Mouse (Mus musculus): Measurements from ENCODE around the gene Slc43a2. TPM values are rescaled to one million over a fixed set of nuclear protein-coding genes. Genes with fewer than 3 reads are reported as not detected.
A peak's percentile ranks its signal among the peaks of the same experiment; 100 is the strongest.
"Not testable (repeated sequence)": the region's sequence is repeated elsewhere in the genome, so short reads cannot be mapped to it uniquely, and the experiment has no call there.

Slc43a2 gene
- polyA plus RNA-seq, 1 experiment from 2014 or later: 17.5 TPM

- WGBS: 73% methylated on average over 19 of the region's 19 CpGs
- H3K27ac ChIP-seq (replicated peaks): peak overlapping the region; percentile 54
- no peak overlapping the region for H3K4me2 ChIP-seq
- H3K4me3 ChIP-seq: no peak overlapping the region
- no peaks in the 10 kb centered on the region for H3K9me3 ChIP-seq
- peak overlapping the region; percentile 22; the same call in 1 of the 2 replicates for H3K9ac ChIP-seq
- peaks cover 24% of the 10 kb centered on the region for H3K36me3 ChIP-seq
- H3K4me1 ChIP-seq (replicated peaks): peaks cover 46% of the 10 kb centered on the region
- no peak for ATAC-seq (ENCODE audit: low read depth)
- no peaks in the 10 kb centered on the region for H3K27me3 ChIP-seq
Measured at GRCm38 (mm10) chr11:75540710-75541581, 9.5 kb downstream of the Slc43a2 start.

GRCm38 (mm10) chr11:75544713-75545112, 13.2 kb downstream of the Slc43a2 start:
- no peaks in the 10 kb centered on the region for H3K9me3 ChIP-seq
- H3K4me3 ChIP-seq: no peak overlapping the region
- H3K4me2 ChIP-seq: no peak overlapping the region
- peaks cover 47% of the 10 kb centered on the region for H3K36me3 ChIP-seq
- ATAC-seq (ENCODE audit: low read depth): no peak
- H3K4me1 ChIP-seq (replicated peaks): peaks cover 22% of the 10 kb centered on the region
- H3K27me3 ChIP-seq: no peaks in the 10 kb centered on the region
- no peak overlapping the region for H3K27ac ChIP-seq (replicated peaks)
- 90% methylated on average over 9 of the region's 9 CpGs for WGBS
- no peak overlapping the region for H3K9ac ChIP-seq

- Histone ChIP-seq H3K4me1 (replicated peaks) (peaks cover 23% of the 10 kb centered on the region), H3K9ac (no peak overlapping the region), H3K36me3 (peaks cover 51% of the 10 kb centered on the region), H3K27ac (replicated peaks) (no peak overlapping the region), H3K9me3 (no peaks in the 10 kb centered on the region), H3K4me2 (no peak overlapping the region), H3K27me3 (no peaks in the 10 kb centered on the region), H3K4me3 (no peak overlapping the region)
- no peak for ATAC-seq (ENCODE audit: low read depth)
- WGBS: 76% methylated on average over 4 of the region's 4 CpGs
Measured at GRCm38 (mm10) chr11:75546057-75546456, 14.6 kb downstream of the Slc43a2 start.

- H3K9ac ChIP-seq: no peak overlapping the region
- H3K27ac ChIP-seq (replicated peaks): peak overlapping the region; percentile 75
- H3K4me3 ChIP-seq: no peak overlapping the region
- peaks cover 39% of the 10 kb centered on the region for H3K4me1 ChIP-seq (replicated peaks)
- H3K9me3 ChIP-seq: no peaks in the 10 kb centered on the region
- WGBS: 54% methylated on average over 5 of the region's 5 CpGs
- peaks cover 50% of the 10 kb centered on the region for H3K36me3 ChIP-seq
- ATAC-seq (ENCODE audit: low read depth): peak; percentile 13; the same call in 1 of the 2 replicates
- no peaks in the 10 kb centered on the region for H3K27me3 ChIP-seq
- H3K4me2 ChIP-seq: no peak overlapping the region
Measured at GRCm38 (mm10) chr11:75549658-75550111, 18.2 kb downstream of the Slc43a2 start.

GRCm38 (mm10) chr11:75550200-75550946, 18.9 kb downstream of the Slc43a2 start:
- peaks cover 39% of the 10 kb centered on the region for H3K4me1 ChIP-seq (replicated peaks)
- no peak overlapping the region for H3K4me3 ChIP-seq
- H3K9me3 ChIP-seq: no peaks in the 10 kb centered on the region
- peak; percentile 61 for ATAC-seq (ENCODE audit: low read depth)
- H3K27me3 ChIP-seq: no peaks in the 10 kb centered on the region
- no peak overlapping the region for H3K4me2 ChIP-seq
- WGBS: 39% methylated on average over 12 of the region's 12 CpGs
- H3K36me3 ChIP-seq: peaks cover 45% of the 10 kb centered on the region
- peak overlapping the region; percentile 51 for H3K9ac ChIP-seq
- peak overlapping the region; percentile 75 for H3K27ac ChIP-seq (replicated peaks)

- H3K4me1 ChIP-seq (replicated peaks): peaks cover 39% of the 10 kb centered on the region
- peak overlapping the region; percentile 51 for H3K9ac ChIP-seq
- H3K27me3 ChIP-seq: no peaks in the 10 kb centered on the region
- H3K27ac ChIP-seq (replicated peaks): peak overlapping the region; percentile 69
- no peaks in the 10 kb centered on the region for H3K9me3 ChIP-seq
- no peak overlapping the region for H3K4me2 ChIP-seq
- ATAC-seq (ENCODE audit: low read depth): no peak
- H3K36me3 ChIP-seq: peaks cover 35% of the 10 kb centered on the region
- H3K4me3 ChIP-seq: no peak overlapping the region
- WGBS: 89% methylated on average over 5 of the region's 5 CpGs
Measured at GRCm38 (mm10) chr11:75551321-75551720, 19.8 kb downstream of the Slc43a2 start.

- ATAC-seq (ENCODE audit: low read depth): no peak
- Histone ChIP-seq H3K9ac (peak overlapping the region; percentile 52; the same call in 1 of the 2 replicates), H3K9me3 (no peaks in the 10 kb centered on the region), H3K27ac (replicated peaks) (peak overlapping the region; percentile 69), H3K4me1 (replicated peaks) (peaks cover 42% of the 10 kb centered on the region), H3K27me3 (no peaks in the 10 kb centered on the region), H3K36me3 (peaks cover 29% of the 10 kb centered on the region), H3K4me3 (no peak overlapping the region), H3K4me2 (no peak overlapping the region)
- WGBS: 59% methylated on average over 9 of the region's 9 CpGs
Measured at GRCm38 (mm10) chr11:75551961-75552441, 20.5 kb downstream of the Slc43a2 start.

- H3K27ac ChIP-seq (replicated peaks): 0 out of 2 replicates have a peak overlapping the region, but pooled peaks have one; percentile 42
- no peak overlapping the region for H3K4me2 ChIP-seq
- ATAC-seq (ENCODE audit: low read depth): no peak
- H3K9ac ChIP-seq: 0 out of 2 replicates have a peak overlapping the region, but pooled peaks have one; percentile 52
- H3K9me3 ChIP-seq: no peaks in the 10 kb centered on the region
- H3K4me3 ChIP-seq: no peak overlapping the region
- H3K27me3 ChIP-seq: no peaks in the 10 kb centered on the region
- peaks cover 45% of the 10 kb centered on the region for H3K4me1 ChIP-seq (replicated peaks)
- peaks cover 29% of the 10 kb centered on the region for H3K36me3 ChIP-seq
- WGBS: 66% methylated on average over 7 of the region's 7 CpGs
Measured at GRCm38 (mm10) chr11:75552906-75553482, 21.5 kb downstream of the Slc43a2 start.

GRCm38 (mm10) chr11:75556006-75556405, 24.5 kb downstream of the Slc43a2 start:
- peaks cover 26% of the 10 kb centered on the region for H3K4me1 ChIP-seq (replicated peaks)
- not testable (repeated sequence) for H3K9me3 ChIP-seq; H3K27ac ChIP-seq (replicated peaks); H3K27me3 ChIP-seq; H3K4me2 ChIP-seq; ATAC-seq (ENCODE audit: low read depth); H3K9ac ChIP-seq; H3K4me3 ChIP-seq
- 95% methylated on average over 6 of the region's 6 CpGs for WGBS
- H3K36me3 ChIP-seq: peaks cover 33% of the 10 kb centered on the region

- Histone ChIP-seq H3K9ac (no peak overlapping the region), H3K4me3 (no peak overlapping the region), H3K36me3 (peaks cover 43% of the 10 kb centered on the region), H3K4me1 (replicated peaks) (peaks cover 15% of the 10 kb centered on the region), H3K27me3 (no peaks in the 10 kb centered on the region), H3K4me2 (no peak overlapping the region), H3K27ac (replicated peaks) (no peak overlapping the region), H3K9me3 (no peaks in the 10 kb centered on the region)
- WGBS: 66% methylated on average over 6 of the region's 6 CpGs
- no peak for ATAC-seq (ENCODE audit: low read depth)
Measured at GRCm38 (mm10) chr11:75557142-75557541, 25.6 kb downstream of the Slc43a2 start.

- no peak for ATAC-seq (ENCODE audit: low read depth)
- Histone ChIP-seq H3K4me3 (no peak overlapping the region), H3K27me3 (no peaks in the 10 kb centered on the region), H3K4me1 (replicated peaks) (0 out of 2 replicates have a peak, but pooled peaks cover 6% of the 10 kb centered on the region), H3K4me2 (no peak overlapping the region), H3K9ac (no peak overlapping the region), H3K9me3 (no peaks in the 10 kb centered on the region), H3K36me3 (peaks cover 53% of the 10 kb centered on the region), H3K27ac (replicated peaks) (no peak overlapping the region)
- WGBS: 88% methylated on average over 1 of the region's 1 CpGs
Measured at GRCm38 (mm10) chr11:75558101-75558500, 26.6 kb downstream of the Slc43a2 start.

All from neural tube, embryonic 13.5 days (tissue).